Mouse (Mus musculus) embryonic facial prominence, embryonic 13.5 days (tissue): Measurements from ENCODE around the gene Igsf9b. TPM values are rescaled to one million over a fixed set of nuclear protein-coding genes. Genes with fewer than 3 reads are reported as not detected.

ENCODE experiments used
- polyA plus RNA-seq: library from polyadenylated mRNA; unstranded; fragments of >200 nt; fragmentation: Nextera tagmentation; extraction: Ambion mirVana; gene quantifications from 2 replicates; pipeline ENCODE4 v1.2.1, GENCODE M21; 2015

The Igsf9b gene
- polyA plus RNA-seq, 1 experiment from 2014 or later = 3.0 TPM

Other genes starting within 250 kb of the Igsf9b start
- gene Jam3, start 143.8 kb upstream of the Igsf9b start, polyA plus RNA-seq = 94.7 and 97.8 TPM in 2 replicates
- gene Spata19, start 97.6 kb downstream of the Igsf9b start, polyA plus RNA-seq = not detected in 2 replicates